Mouse (Mus musculus): Measurements from ENCODE around the gene Hand2.

Gene Hand2

GRCm38 (mm10) chr8:57325111-57325891 is 4.5 kb downstream of the Hand2 start:
- no peak for DNase-seq

GRCm38 (mm10) chr8:57326091-57327065 is 5.6 kb downstream of the Hand2 start:
- DNase-seq, result no peak

- DNase-seq, result no peak
These were observed 6.7 kb downstream of the Hand2 start for GRCm38 (mm10) chr8:57327281-57328160.

- DNase-seq, result no peak
These were observed 7.6 kb downstream of the Hand2 start for GRCm38 (mm10) chr8:57328161-57328920.

GRCm38 (mm10) chr8:57328931-57329341 is 8.2 kb downstream of the Hand2 start:
- DNase-seq, result no peak

- no peak for DNase-seq
These were observed 9.3 kb downstream of the Hand2 start for GRCm38 (mm10) chr8:57330106-57330505.

GRCm38 (mm10) chr8:57331727-57332630 is 11.2 kb downstream of the Hand2 start:
- no peak for DNase-seq

GRCm38 (mm10) chr8:57332676-57333482 is 12.1 kb downstream of the Hand2 start:
- no peak for DNase-seq

GRCm38 (mm10) chr8:57333483-57333770 is 12.6 kb downstream of the Hand2 start:
- DNase-seq, result no peak

- no peak for DNase-seq
These were observed 13.2 kb downstream of the Hand2 start for GRCm38 (mm10) chr8:57333795-57334551.

GRCm38 (mm10) chr8:57334714-57335113 is 13.9 kb downstream of the Hand2 start:
- DNase-seq, result no peak

GRCm38 (mm10) chr8:57337271-57338030 is 16.7 kb downstream of the Hand2 start:
- DNase-seq, result no peak

- no peak for DNase-seq
These were observed 19.2 kb downstream of the Hand2 start for GRCm38 (mm10) chr8:57339711-57340650.

- no peak for DNase-seq
These were observed 20.2 kb downstream of the Hand2 start for GRCm38 (mm10) chr8:57340840-57341540.

GRCm38 (mm10) chr8:57341541-57341840 is 20.7 kb downstream of the Hand2 start:
- no peak for DNase-seq

GRCm38 (mm10) chr8:57342386-57343090 is 21.8 kb downstream of the Hand2 start:
- no peak for DNase-seq

Measured in thymus, postnatal 36 days (tissue).